Mouse (Mus musculus) heart, embryonic 10.5 days (tissue): ENCODE data around the gene Cxcr4. TPM values are rescaled to one million over a fixed set of nuclear protein-coding genes. Genes with fewer than 3 reads are reported as not detected.

ENCODE experiments used
- DNase-seq: peaks from one replicate; pipeline ENCODE4 v3.0.0-alpha.2; 2017; ENCODE audit warnings: low spot score
- H3K27ac ChIP-seq: fragments of 300-500 bp; sonication (generic); 2 replicates; pipeline ENCODE4 v1.5.1; 2016; ENCODE audit warnings: mild to moderate bottlenecking
- H3K27me3 ChIP-seq: fragments of 300-500 bp; sonication (generic); 2 replicates; pipeline ENCODE4 v1.6.1; 2016; ENCODE audit warnings: mild to moderate bottlenecking; ENCODE audit not compliant: poor library complexity, insufficient read depth, severe bottlenecking
- H3K36me3 ChIP-seq: fragments of 300-500 bp; sonication (generic); 2 replicates; pipeline ENCODE4 v1.6.1; 2016; ENCODE audit warnings: mild to moderate bottlenecking, moderate library complexity
- H3K4me1 ChIP-seq: fragments of 300-500 bp; sonication (generic); 2 replicates; pipeline ENCODE4 v1.6.1; 2016; ENCODE audit warnings: mild to moderate bottlenecking
- H3K4me3 ChIP-seq: fragments of 300-500 bp; sonication (generic); 2 replicates; pipeline ENCODE4 v1.5.1; 2016; ENCODE audit warnings: mild to moderate bottlenecking, moderate library complexity
- H3K9me3 ChIP-seq: fragments of 300-500 bp; sonication (generic); 2 replicates; pipeline ENCODE4 v1.6.1; 2016; ENCODE audit warnings: mild to moderate bottlenecking, moderate library complexity
- WGBS: fragments of 180-500 bp; shearing (Covaris S2); methylation state at CpG from one replicate; pipeline ENCODE4 v1.1.7; 2016; 5-methylcytosine and 5-hydroxymethylcytosine counted together
- polyA plus RNA-seq: library from polyadenylated mRNA; unstranded; fragments of >200 nt; fragmentation: Nextera tagmentation; extraction: Ambion mirVana; gene quantifications from 2 replicates; pipeline ENCODE4 v1.2.1, GENCODE M21; 2016

The Cxcr4 gene
- polyA plus RNA-seq, 1 experiment from 2014 or later: 1.7 TPM

- Histone ChIP-seq H3K36me3 (no peaks in the 10 kb centered on the region), H3K9me3 (no peaks in the 10 kb centered on the region), H3K27ac (no peak overlapping the region), H3K27me3 (no peaks in the 10 kb centered on the region), H3K4me1 (no peaks in the 10 kb centered on the region), H3K4me3 (no peak overlapping the region)
- WGBS: 65% methylated on average over 3 of the region's 3 CpGs
- peak; percentile 77 for DNase-seq
These were observed 11.8 kb downstream of the Cxcr4 start for GRCm38 (mm10) chr1:128580321-128580720.

- Histone ChIP-seq H3K27ac (no peak overlapping the region), H3K9me3 (no peaks in the 10 kb centered on the region), H3K36me3 (no peaks in the 10 kb centered on the region), H3K27me3 (no peaks in the 10 kb centered on the region), H3K4me3 (no peak overlapping the region), H3K4me1 (no peaks in the 10 kb centered on the region)
- no peak for DNase-seq
- 74% methylated on average over 2 of the region's 2 CpGs for WGBS
These were observed 13.6 kb downstream of the Cxcr4 start for GRCm38 (mm10) chr1:128578454-128578853.

GRCm38 (mm10) chr1:128575096-128575495, 17.0 kb downstream of the Cxcr4 start:
- no peak for DNase-seq
- Histone ChIP-seq H3K36me3 (no peaks in the 10 kb centered on the region), H3K4me1 (peaks cover 4% of the 10 kb centered on the region; the same call in 1 of the 2 replicates), H3K27me3 (no peaks in the 10 kb centered on the region), H3K4me3 (no peak overlapping the region), H3K9me3 (no peaks in the 10 kb centered on the region), H3K27ac (no peak overlapping the region)
- 68% methylated on average over 4 of the region's 4 CpGs for WGBS

GRCm38 (mm10) chr1:128571033-128571432, 21.1 kb downstream of the Cxcr4 start:
- Histone ChIP-seq H3K27ac (no peak overlapping the region), H3K4me1 (peaks cover 8% of the 10 kb centered on the region; the same call in 1 of the 2 replicates), H3K27me3 (peaks cover 6% of the 10 kb centered on the region; the same call in 1 of the 2 replicates), H3K9me3 (no peaks in the 10 kb centered on the region), H3K36me3 (no peaks in the 10 kb centered on the region), H3K4me3 (no peak overlapping the region)
- no peak for DNase-seq
- WGBS: 40% methylated on average over 3 of the region's 3 CpGs

GRCm38 (mm10) chr1:128569992-128570648, 22.0 kb downstream of the Cxcr4 start:
- 77% methylated on average over 17 of the region's 17 CpGs for WGBS
- H3K27me3 ChIP-seq: peaks cover 6% of the 10 kb centered on the region; the same call in 1 of the 2 replicates
- H3K9me3 ChIP-seq: no peaks in the 10 kb centered on the region
- no peak overlapping the region for H3K4me3 ChIP-seq
- DNase-seq: no peak
- H3K27ac ChIP-seq: no peak overlapping the region
- no peaks in the 10 kb centered on the region for H3K36me3 ChIP-seq
- peaks cover 10% of the 10 kb centered on the region; the same call in 1 of the 2 replicates for H3K4me1 ChIP-seq

GRCm38 (mm10) chr1:128567224-128568197, 24.6 kb downstream of the Cxcr4 start:
- no peak for DNase-seq
- H3K9me3 ChIP-seq: no peaks in the 10 kb centered on the region
- peaks cover 10% of the 10 kb centered on the region; the same call in 1 of the 2 replicates for H3K4me1 ChIP-seq
- H3K27me3 ChIP-seq: peaks cover 6% of the 10 kb centered on the region; the same call in 1 of the 2 replicates
- WGBS: 82% methylated on average over 12 of the region's 12 CpGs
- H3K36me3 ChIP-seq: no peaks in the 10 kb centered on the region
- H3K4me3 ChIP-seq: no peak overlapping the region
- H3K27ac ChIP-seq: no peak overlapping the region

GRCm38 (mm10) chr1:128563905-128564304, 28.2 kb downstream of the Cxcr4 start:
- no peak overlapping the region for H3K27ac ChIP-seq
- H3K4me3 ChIP-seq: no peak overlapping the region
- no peak for DNase-seq
- no peaks in the 10 kb centered on the region for H3K36me3 ChIP-seq
- H3K4me1 ChIP-seq: peaks cover 14% of the 10 kb centered on the region
- H3K9me3 ChIP-seq: no peaks in the 10 kb centered on the region
- peaks cover 18% of the 10 kb centered on the region; the same call in 1 of the 2 replicates for H3K27me3 ChIP-seq
- WGBS: 84% methylated on average over 3 of the region's 3 CpGs

- 70% methylated on average over 9 of the region's 9 CpGs for WGBS
- H3K36me3 ChIP-seq: no peaks in the 10 kb centered on the region
- DNase-seq: no peak
- H3K4me1 ChIP-seq: peaks cover 14% of the 10 kb centered on the region
- 0 out of 2 replicates have a peak overlapping the region, but pooled peaks have one; percentile 30 for H3K27ac ChIP-seq
- H3K27me3 ChIP-seq: 0 out of 2 replicates have a peak, but pooled peaks cover 13% of the 10 kb centered on the region
- H3K9me3 ChIP-seq: no peaks in the 10 kb centered on the region
- peak overlapping the region; percentile 32; the same call in 1 of the 2 replicates for H3K4me3 ChIP-seq
These were observed 30.7 kb downstream of the Cxcr4 start for GRCm38 (mm10) chr1:128561325-128561874.

GRCm38 (mm10) chr1:128560452-128561324, 31.4 kb downstream of the Cxcr4 start:
- Histone ChIP-seq H3K27me3 (0 out of 2 replicates have a peak, but pooled peaks cover 13% of the 10 kb centered on the region), H3K4me1 (peaks cover 8% of the 10 kb centered on the region), H3K36me3 (no peaks in the 10 kb centered on the region), H3K9me3 (no peaks in the 10 kb centered on the region), H3K27ac (0 out of 2 replicates have a peak overlapping the region, but pooled peaks have one; percentile 30), H3K4me3 (peak overlapping the region; percentile 32; the same call in 1 of the 2 replicates)
- WGBS: 29% methylated on average over 14 of the region's 14 CpGs
- peak; percentile 81 for DNase-seq

GRCm38 (mm10) chr1:128557953-128558352, 34.1 kb downstream of the Cxcr4 start:
- 83% methylated on average over 4 of the region's 4 CpGs for WGBS
- DNase-seq: no peak
- Histone ChIP-seq H3K27me3 (peaks cover 20% of the 10 kb centered on the region), H3K4me3 (no peak overlapping the region), H3K27ac (no peak overlapping the region), H3K4me1 (peaks cover 14% of the 10 kb centered on the region), H3K9me3 (no peaks in the 10 kb centered on the region), H3K36me3 (no peaks in the 10 kb centered on the region)

- no peak for DNase-seq
- no peaks in the 10 kb centered on the region for H3K36me3 ChIP-seq
- peaks cover 10% of the 10 kb centered on the region for H3K27me3 ChIP-seq
- peaks cover 26% of the 10 kb centered on the region for H3K4me1 ChIP-seq
- 0 out of 2 replicates have a peak overlapping the region, but pooled peaks have one; percentile 22 for H3K27ac ChIP-seq
- no peak overlapping the region for H3K4me3 ChIP-seq
- H3K9me3 ChIP-seq: no peaks in the 10 kb centered on the region
These were observed 39.5 kb downstream of the Cxcr4 start for GRCm38 (mm10) chr1:128552545-128552944.
